Comparison of ENCODE assay signal across 10 mouse cellular contexts in genomic region chr14:7960616-7961015, GRCm38 (mm10). TPM values are rescaled to one million over a fixed set of nuclear protein-coding genes. Genes with fewer than 3 reads are reported as not detected.
DNase-seq lines count a peak whose midpoint lies in the region; ATAC-seq lines count a peak whose summit lies in the region.
"Had no signal": no experiment of that assay in that cellular context is flagged by ENCODE, and none has a peak within 500 bp of the region (broad histone marks: within the 10 kb centered on the region; RNA-seq: fewer than 3 reads in every experiment).

No protein-coding gene starts in this region.

- DNase-seq in frontal cortex, postnatal 25 days (ENCODE audit: low spot score in 2 of 2), result peak; percentile 30 to 33
- DNase-seq in frontal cortex, postnatal 14 days (ENCODE audit: low spot score in 2 of 2), result no peak
- DNase-seq in A20 (ENCODE audit: low read depth, low spot score), result peak; percentile 37
- peak; percentile 41 for DNase-seq in induced T-regulatory cell, adult 2 months (ENCODE audit: low read depth)
- DNase-seq in spleen, adult 12 weeks (ENCODE audit: low spot score), result no peak
- no peak for DNase-seq in Muller cell, postnatal 12 days (ENCODE audit: inconsistent ontology term)

- H3K27ac ChIP-seq in midbrain, embryonic 12.5 days (replicated peaks), result no peak overlapping the region

- no peaks in the 10 kb centered on the region for H3K9me3 ChIP-seq in midbrain, embryonic 12.5 days

- ATAC-seq in common myeloid progenitor, adult 5-6 weeks (replicated peaks; ENCODE audit: low read depth, poor library complexity, severe bottlenecking), result peak; percentile 60
- ATAC-seq in midbrain, embryonic 12.5 days (ENCODE audit: low FRiP score, low read depth), result peak; percentile 45; the same call in 1 of the 2 replicates

- peaks cover 8% of the 10 kb centered on the region for H3K4me1 ChIP-seq in midbrain, embryonic 12.5 days

- H3K36me3 ChIP-seq in midbrain, embryonic 12.5 days, result no peaks in the 10 kb centered on the region

- no peak overlapping the region for H3K4me2 ChIP-seq in midbrain, embryonic 12.5 days (replicated peaks)

- no peak overlapping the region for H3K4me3 ChIP-seq in midbrain, embryonic 12.5 days
- H3K4me3 ChIP-seq: erythroblast, embryonic 14.5 days had no signal

- WGBS in midbrain, embryonic 12.5 days, result 55% methylated on average over 11 of the region's 11 CpGs

- no peak overlapping the region for H3K9ac ChIP-seq in midbrain, embryonic 12.5 days (replicated peaks)

- H3K27me3 ChIP-seq in midbrain, embryonic 12.5 days, result no peaks in the 10 kb centered on the region

RNA-seq across cellular contexts. Expression of gene Gm45521, which starts 3.5 kb away (rescaled TPM):
- not detected in 2 replicates for total RNA-seq in common myeloid progenitor, adult 5-6 weeks (2017)
- polyA plus RNA-seq in midbrain, embryonic 12.5 days (2016; fragmentation: Nextera tagmentation; extraction: Ambion mirVana), result not detected in 2 replicates
- polyA plus RNA-seq: erythroblast, embryonic 14.5 days; lung, embryonic 16.5 days had no signal

RNA-seq across cellular contexts. Expression of gene Dnase1l3, which starts 33.8 kb away (rescaled TPM):
- total RNA-seq in common myeloid progenitor, adult 5-6 weeks (2017), result not detected in 2 replicates
- 0.05 TPM in 1 of 2 replicates, not detected in the other for polyA plus RNA-seq in midbrain, embryonic 12.5 days (2016; fragmentation: Nextera tagmentation; extraction: Ambion mirVana)
- polyA plus RNA-seq: erythroblast, embryonic 14.5 days had no signal

RNA-seq across cellular contexts. Expression of gene Abhd6, which starts 42.1 kb away (rescaled TPM):
- total RNA-seq in common myeloid progenitor, adult 5-6 weeks (2017), result 1.4 and 1.8 TPM in 2 replicates
- 17.1 and 18.7 TPM in 2 replicates for polyA plus RNA-seq in midbrain, embryonic 12.5 days (2016; fragmentation: Nextera tagmentation; extraction: Ambion mirVana)
- polyA plus RNA-seq: erythroblast, embryonic 14.5 days had no signal

Comparison
In these comparisons a context has a peak if more than half of its experiments do, and no peak if none do; other contexts are left out.
1. DNase-seq: peak in frontal cortex, postnatal 25 days (2 of 2), A20 (single experiment) and induced T-regulatory cell, adult 2 months (single experiment); none in frontal cortex, postnatal 14 days (0 of 2), spleen, adult 12 weeks (single experiment) and Muller cell, postnatal 12 days (single experiment).